Mouse (Mus musculus): ENCODE measurements at regions not wholly inside any gene's neighbourhood (a gene's known extent, or its start where the extent isn't known, plus 50 kb on each side); places are given as distances from the start of the nearest gene placed in this dataset.

DNA sequence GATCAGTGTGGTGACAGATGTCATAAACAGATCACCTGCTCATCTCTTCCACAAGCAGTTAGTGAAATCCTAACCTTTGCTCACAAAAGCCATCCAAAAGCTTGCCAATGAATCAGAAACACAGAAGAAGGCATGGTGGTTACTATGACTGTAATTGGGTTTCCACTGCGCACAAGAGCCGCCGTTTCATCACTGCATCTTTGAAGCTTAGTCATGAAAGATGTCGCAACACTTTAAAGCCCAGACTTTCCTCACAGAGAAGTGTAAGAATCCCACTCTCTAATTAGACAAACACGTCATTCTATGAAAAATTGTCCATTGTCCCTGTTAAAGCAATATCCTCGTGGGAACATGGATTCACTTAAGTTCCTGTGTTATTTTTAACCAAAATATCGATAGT lies 76.9 kb upstream of the Tmco5 start:
- TF ChIP-seq POLR2A (IDR thresholded peaks at IDR 0.05; ENCODE audit: borderline replicate concordance, extremely low read depth, insufficient read depth, insufficient read length, poor library complexity, severe bottlenecking), result no peak
- no peak for TF ChIP-seq CTCF (IDR thresholded peaks at IDR 0.05; ENCODE audit: borderline replicate concordance, extremely low read depth, insufficient read depth, insufficient read length)

All from brain, embryonic 14.5 days (tissue).